Mouse (Mus musculus): ENCODE results near the gene Tpk1. TPM values are rescaled to one million over a fixed set of nuclear protein-coding genes. Genes with fewer than 3 reads are reported as not detected.

Gene Tpk1
- polyA plus RNA-seq, 1 experiment: 1.1 TPM

GRCm38 (mm10) chr6:43312961-43313656 is 353.0 kb downstream of the Tpk1 start:
- TF ChIP-seq GATA1 (IDR thresholded peaks at IDR 0.05; ENCODE audit: low read length): no peak

GRCm38 (mm10) chr6:43312546-43312945 is 353.5 kb downstream of the Tpk1 start:
- TF ChIP-seq GATA1 (IDR thresholded peaks at IDR 0.05; ENCODE audit: low read length): no peak

- no peak for TF ChIP-seq GATA1 (IDR thresholded peaks at IDR 0.05; ENCODE audit: low read length)
These were observed 356.0 kb downstream of the Tpk1 start for GRCm38 (mm10) chr6:43310071-43310470.

GRCm38 (mm10) chr6:43309454-43309853 is 356.6 kb downstream of the Tpk1 start, which contains the start of gene Nobox:
Gene Nobox (minus strand): TSS chr6:43309554.
- TF ChIP-seq GATA1 (IDR thresholded peaks at IDR 0.05; ENCODE audit: low read length): no peak

- TF ChIP-seq GATA1 (IDR thresholded peaks at IDR 0.05; ENCODE audit: low read length): no peak
These were observed 368.6 kb downstream of the Tpk1 start for GRCm38 (mm10) chr6:43297508-43297850.

GRCm38 (mm10) chr6:43296798-43297507 is 369.1 kb downstream of the Tpk1 start:
- TF ChIP-seq GATA1 (IDR thresholded peaks at IDR 0.05; ENCODE audit: low read length): no peak

GRCm38 (mm10) chr6:43295908-43296307 is 370.2 kb downstream of the Tpk1 start:
- TF ChIP-seq GATA1 (IDR thresholded peaks at IDR 0.05; ENCODE audit: low read length): no peak
